Mouse (Mus musculus) embryonic fibroblast, embryonic 13.5 days (primary cell): ENCODE results near the gene Ier5.

Experiments
- CTCF ChIP-seq: IDR thresholded peaks from 2 replicates; pipeline ENCODE4 v1.5.1; 2011; ENCODE audit warnings: mild to moderate bottlenecking, control low read depth, low read length, moderate library complexity, borderline replicate concordance; ENCODE audit not compliant: insufficient read depth
- POLR2A ChIP-seq: IDR thresholded peaks from 2 replicates; pipeline ENCODE4 v1.6.1; 2011; ENCODE audit warnings: low read depth, mild to moderate bottlenecking, control low read depth, low read length, moderate library complexity

GRCm38 (mm10) chr1:155107843-155108242 is 8.4 kb upstream of the Ier5 start:
- TF ChIP-seq CTCF (no peak), POLR2A (no peak)
